Mouse (Mus musculus): ENCODE data around the gene Tmem131. TPM values are rescaled to one million over a fixed set of nuclear protein-coding genes. Genes with fewer than 3 reads are reported as not detected.
"Not testable (repeated sequence)": the region's sequence is repeated elsewhere in the genome, so short reads cannot be mapped to it uniquely, and the experiment has no call there.

Tmem131 gene
- total RNA-seq, 1 experiment from 2014 or later: 48.1 TPM

- no peak for DNase-seq
Observed at GRCm38 (mm10) chr1:36915200-36915580, 28.3 kb downstream of the Tmem131 start.

GRCm38 (mm10) chr1:36914455-36915199 lies 28.8 kb downstream of the Tmem131 start:
- DNase-seq: no peak

- no peak for DNase-seq
Observed at GRCm38 (mm10) chr1:36913806-36914205, 29.7 kb downstream of the Tmem131 start.

- no peak for DNase-seq
Observed at GRCm38 (mm10) chr1:36912239-36912638, 31.2 kb downstream of the Tmem131 start.

- no peak for DNase-seq
Observed at GRCm38 (mm10) chr1:36911603-36912002, 31.9 kb downstream of the Tmem131 start.

GRCm38 (mm10) chr1:36910397-36910796 lies 33.1 kb downstream of the Tmem131 start:
- DNase-seq: no peak

GRCm38 (mm10) chr1:36909965-36910364 lies 33.5 kb downstream of the Tmem131 start:
- not testable (repeated sequence) for DNase-seq

- DNase-seq: no peak
Observed at GRCm38 (mm10) chr1:36905216-36905615, 38.2 kb downstream of the Tmem131 start.

- no peak for DNase-seq
Observed at GRCm38 (mm10) chr1:36904489-36904888, 39.0 kb downstream of the Tmem131 start.

- no peak for DNase-seq
Observed at GRCm38 (mm10) chr1:36904084-36904451, 39.4 kb downstream of the Tmem131 start.

- DNase-seq: peak; percentile 59
Observed at GRCm38 (mm10) chr1:36903376-36904083, 39.9 kb downstream of the Tmem131 start.

- DNase-seq: no peak
Observed at GRCm38 (mm10) chr1:36902533-36903315, 40.7 kb downstream of the Tmem131 start.

GRCm38 (mm10) chr1:36899622-36900021 lies 43.8 kb downstream of the Tmem131 start:
- no peak for DNase-seq

- DNase-seq: no peak
Observed at GRCm38 (mm10) chr1:36896423-36896822, 47.0 kb downstream of the Tmem131 start.

- DNase-seq: no peak
Observed at GRCm38 (mm10) chr1:36895452-36895851, 48.0 kb downstream of the Tmem131 start.

- no peak for DNase-seq
Observed at GRCm38 (mm10) chr1:36894136-36894535, 49.3 kb downstream of the Tmem131 start.

GRCm38 (mm10) chr1:36893720-36894119 lies 49.7 kb downstream of the Tmem131 start:
- not testable (repeated sequence) for DNase-seq

GRCm38 (mm10) chr1:36893146-36893545 lies 50.3 kb downstream of the Tmem131 start:
- peak; percentile 26 for DNase-seq

- no peak for DNase-seq
Observed at GRCm38 (mm10) chr1:36892461-36892860, 51.0 kb downstream of the Tmem131 start.

GRCm38 (mm10) chr1:36889016-36889415 lies 54.5 kb downstream of the Tmem131 start:
- no peak for DNase-seq

GRCm38 (mm10) chr1:36887172-36887571 lies 56.3 kb downstream of the Tmem131 start:
- no peak for DNase-seq

- no peak for DNase-seq
Observed at GRCm38 (mm10) chr1:36886489-36886888, 57.0 kb downstream of the Tmem131 start.

- no peak for DNase-seq
Observed at GRCm38 (mm10) chr1:36884536-36884935, 58.9 kb downstream of the Tmem131 start.
